Mouse (Mus musculus): Measurements from ENCODE around the gene Tbx19. TPM values are rescaled to one million over a fixed set of nuclear protein-coding genes. Genes with fewer than 3 reads are reported as not detected.
A peak's percentile ranks its signal among the peaks of the same experiment; 100 is the strongest.

The Tbx19 gene
- polyA plus RNA-seq, 1 experiment from 2014 or later, result 0.36 TPM

GRCm38 (mm10) chr1:165195396-165195960 is 34.9 kb upstream of the Tbx19 start:
- no peaks in the 10 kb centered on the region for H3K9me3 ChIP-seq (ENCODE audit: control insufficient read depth, low read length)
- 66% methylated on average over 3 of the region's 3 CpGs for WGBS
- no peak overlapping the region for H3K27ac ChIP-seq (replicated peaks; ENCODE audit: low read depth, low read length)
- H3K4me3 ChIP-seq (ENCODE audit: low read depth, low read length), result no peak overlapping the region
- no peaks in the 10 kb centered on the region for H3K36me3 ChIP-seq (ENCODE audit: control insufficient read depth, insufficient read depth, low read length)
- H3K9ac ChIP-seq (ENCODE audit: low read depth, low read length), result no peak overlapping the region
- H3K4me1 ChIP-seq (ENCODE audit: control insufficient read depth, insufficient read depth, low read length), result peaks cover 6% of the 10 kb centered on the region; the same call in 1 of the 2 replicates
- no peak overlapping the region for H3K4me2 ChIP-seq (ENCODE audit: low read depth, low read length)
- DNase-seq (ENCODE audit: low spot score) (no peak), ATAC-seq (ENCODE audit: low read depth) (no peak)
- H3K27me3 ChIP-seq (replicated peaks; ENCODE audit: control insufficient read depth, insufficient read depth, low read length), result no peaks in the 10 kb centered on the region

DNA sequence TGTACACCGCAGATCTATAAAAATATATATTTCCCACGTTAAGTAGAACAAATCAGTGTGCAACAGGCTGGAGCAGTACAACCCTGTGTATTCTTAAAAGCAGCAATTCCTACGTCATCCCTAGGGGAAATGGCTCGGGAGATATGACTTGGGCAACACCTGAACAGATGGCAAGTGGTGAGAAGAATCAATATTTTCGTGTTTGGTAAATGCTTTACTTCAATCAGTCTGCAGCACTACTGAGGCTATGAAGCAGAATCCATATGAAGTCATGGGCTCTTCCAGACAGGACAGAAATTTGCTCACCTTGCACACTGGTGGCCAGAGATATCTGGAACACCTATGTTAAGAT is 34.1 kb upstream of the Tbx19 start:
- H3K4me3 ChIP-seq (ENCODE audit: low read depth, low read length), result peak overlapping the region; percentile 68
- no peaks in the 10 kb centered on the region for H3K27me3 ChIP-seq (replicated peaks; ENCODE audit: control insufficient read depth, insufficient read depth, low read length)
- H3K9me3 ChIP-seq (ENCODE audit: control insufficient read depth, low read length), result no peaks in the 10 kb centered on the region
- peak overlapping the region; percentile 84 for H3K4me2 ChIP-seq (ENCODE audit: low read depth, low read length)
- peak overlapping the region; percentile 67 for H3K9ac ChIP-seq (ENCODE audit: low read depth, low read length)
- peak overlapping the region; percentile 52; the same call in 1 of the 2 replicates for H3K27ac ChIP-seq (replicated peaks; ENCODE audit: low read depth, low read length)
- peaks cover 6% of the 10 kb centered on the region; the same call in 1 of the 2 replicates for H3K4me1 ChIP-seq (ENCODE audit: control insufficient read depth, insufficient read depth, low read length)
- WGBS, result 7% methylated on average over 5 of the region's 5 CpGs
- DNase-seq (ENCODE audit: low spot score), result no peak
- H3K36me3 ChIP-seq (ENCODE audit: control insufficient read depth, insufficient read depth, low read length), result no peaks in the 10 kb centered on the region
- ATAC-seq (ENCODE audit: low read depth), result peak; percentile 45; the same call in 1 of the 2 replicates

DNA sequence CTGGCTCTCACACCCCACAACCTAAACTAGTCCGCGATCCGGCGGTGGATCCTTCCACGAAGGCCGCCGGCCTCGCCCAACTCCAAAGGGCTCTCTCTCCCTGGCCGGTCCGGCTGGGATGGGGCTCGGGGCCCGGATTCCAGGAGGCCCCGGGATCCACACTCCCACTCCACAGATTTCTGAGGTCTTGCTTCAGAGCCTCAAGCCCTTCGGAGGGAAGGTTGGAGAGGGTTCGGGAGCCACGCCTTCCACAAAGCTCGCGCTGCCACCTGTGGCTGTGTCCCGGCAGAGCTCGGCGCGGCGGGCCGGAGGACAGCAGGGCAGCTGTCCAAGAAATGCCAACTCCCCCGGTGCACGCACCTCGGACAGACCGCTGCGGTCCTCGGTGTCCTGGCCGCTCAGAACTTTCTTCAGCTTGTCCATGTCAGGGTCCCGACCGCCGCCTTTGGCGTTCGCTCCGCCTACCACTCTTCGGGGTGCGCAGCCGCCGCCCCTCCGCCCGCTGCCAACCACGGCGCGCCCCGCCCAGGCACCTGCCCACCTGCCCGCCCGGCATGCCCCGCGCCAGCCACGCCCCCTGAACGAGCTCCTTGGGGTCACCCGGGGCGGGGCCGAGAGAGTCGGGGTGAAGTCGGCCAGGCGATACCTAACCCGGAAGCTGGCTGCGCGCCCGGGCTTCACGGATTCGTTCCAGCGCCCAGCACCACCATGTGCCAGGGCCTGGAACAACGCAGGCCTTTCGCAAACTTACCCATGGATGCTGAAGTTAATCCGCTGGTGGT is 33.5 kb upstream of the Tbx19 start, which contains the start of gene Sft2d2:
TSS of gene Sft2d2 (minus strand) at position 559 of the 782 bp plus-strand sequence.
- Histone ChIP-seq H3K9me3 (ENCODE audit: control insufficient read depth, low read length) (no peaks in the 10 kb centered on the region), H3K4me1 (ENCODE audit: control insufficient read depth, insufficient read depth, low read length) (peaks cover 6% of the 10 kb centered on the region; the same call in 1 of the 2 replicates), H3K4me2 (ENCODE audit: low read depth, low read length) (peak within 1 kb of the TSS; percentile 84), H3K27ac (replicated peaks; ENCODE audit: low read depth, low read length) (peak within 1 kb of the TSS; percentile 61), H3K4me3 (ENCODE audit: low read depth, low read length) (peak within 1 kb of the TSS; percentile 68), H3K36me3 (ENCODE audit: control insufficient read depth, insufficient read depth, low read length) (no peaks in the 10 kb centered on the region), H3K27me3 (replicated peaks; ENCODE audit: control insufficient read depth, insufficient read depth, low read length) (no peaks in the 10 kb centered on the region), H3K9ac (ENCODE audit: low read depth, low read length) (peak within 1 kb of the TSS; percentile 67)
- peak; percentile 90 for ATAC-seq (ENCODE audit: low read depth)
- WGBS, result 1% methylated on average over 47 of the region's 69 CpGs
- peak; percentile 94 for DNase-seq (ENCODE audit: low spot score)

DNA sequence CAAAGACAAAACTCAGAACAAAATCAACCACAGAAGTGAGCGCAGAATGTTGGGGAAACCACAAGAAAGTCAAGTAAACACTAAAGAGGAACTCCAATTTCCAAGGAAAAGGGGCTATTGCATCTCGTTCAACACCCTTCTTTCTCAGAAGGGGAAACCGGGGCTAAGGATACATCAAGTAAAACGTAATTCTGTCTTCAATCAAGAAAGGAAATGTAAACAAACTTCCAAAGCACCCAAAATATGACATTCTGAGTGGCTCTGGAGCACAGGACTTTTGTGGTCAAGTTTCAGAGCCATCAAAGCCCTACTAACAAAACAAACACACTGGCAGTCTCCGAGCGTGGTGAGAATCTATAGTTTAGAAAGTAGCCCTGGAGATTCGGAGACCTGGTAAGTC is 32.9 kb upstream of the Tbx19 start:
- peak overlapping the region; percentile 84 for H3K4me2 ChIP-seq (ENCODE audit: low read depth, low read length)
- H3K9me3 ChIP-seq (ENCODE audit: control insufficient read depth, low read length), result no peaks in the 10 kb centered on the region
- DNase-seq (ENCODE audit: low spot score), result no peak
- peak overlapping the region; percentile 68 for H3K4me3 ChIP-seq (ENCODE audit: low read depth, low read length)
- H3K36me3 ChIP-seq (ENCODE audit: control insufficient read depth, insufficient read depth, low read length), result no peaks in the 10 kb centered on the region
- peaks cover 6% of the 10 kb centered on the region; the same call in 1 of the 2 replicates for H3K4me1 ChIP-seq (ENCODE audit: control insufficient read depth, insufficient read depth, low read length)
- peak overlapping the region; percentile 67 for H3K9ac ChIP-seq (ENCODE audit: low read depth, low read length)
- ATAC-seq (ENCODE audit: low read depth), result no peak
- WGBS, result 11% methylated on average over 7 of the region's 7 CpGs
- peak overlapping the region; percentile 61; the same call in 1 of the 2 replicates for H3K27ac ChIP-seq (replicated peaks; ENCODE audit: low read depth, low read length)
- no peaks in the 10 kb centered on the region for H3K27me3 ChIP-seq (replicated peaks; ENCODE audit: control insufficient read depth, insufficient read depth, low read length)

- ATAC-seq (ENCODE audit: low read depth), result no peak
- Histone ChIP-seq H3K27ac (replicated peaks; ENCODE audit: low read depth, low read length) (no peak overlapping the region), H3K4me1 (ENCODE audit: control insufficient read depth, insufficient read depth, low read length) (peaks cover 6% of the 10 kb centered on the region; the same call in 1 of the 2 replicates), H3K9me3 (ENCODE audit: control insufficient read depth, low read length) (no peaks in the 10 kb centered on the region), H3K9ac (ENCODE audit: low read depth, low read length) (peak overlapping the region; percentile 67), H3K4me2 (ENCODE audit: low read depth, low read length) (peak overlapping the region; percentile 84), H3K36me3 (ENCODE audit: control insufficient read depth, insufficient read depth, low read length) (no peaks in the 10 kb centered on the region), H3K27me3 (replicated peaks; ENCODE audit: control insufficient read depth, insufficient read depth, low read length) (no peaks in the 10 kb centered on the region), H3K4me3 (ENCODE audit: low read depth, low read length) (peak overlapping the region; percentile 68; the same call in 1 of the 2 replicates)
- 64% methylated on average over 10 of the region's 10 CpGs for WGBS
- DNase-seq (ENCODE audit: low spot score), result no peak
Measured at GRCm38 (mm10) chr1:165192714-165193264, 32.2 kb upstream of the Tbx19 start.

- Histone ChIP-seq H3K36me3 (ENCODE audit: control insufficient read depth, insufficient read depth, low read length) (no peaks in the 10 kb centered on the region), H3K9ac (ENCODE audit: low read depth, low read length) (no peak overlapping the region), H3K9me3 (ENCODE audit: control insufficient read depth, low read length) (no peaks in the 10 kb centered on the region), H3K4me1 (ENCODE audit: control insufficient read depth, insufficient read depth, low read length) (peaks cover 6% of the 10 kb centered on the region; the same call in 1 of the 2 replicates), H3K27ac (replicated peaks; ENCODE audit: low read depth, low read length) (0 out of 2 replicates have a peak overlapping the region, but pooled peaks have one; percentile 71), H3K4me2 (ENCODE audit: low read depth, low read length) (peak overlapping the region; percentile 84; the same call in 1 of the 2 replicates), H3K4me3 (ENCODE audit: low read depth, low read length) (0 out of 2 replicates have a peak overlapping the region, but pooled peaks have one; percentile 3), H3K27me3 (replicated peaks; ENCODE audit: control insufficient read depth, insufficient read depth, low read length) (no peaks in the 10 kb centered on the region)
- 61% methylated on average over 4 of the region's 4 CpGs for WGBS
- DNase-seq (ENCODE audit: low spot score) (peak; percentile 14), ATAC-seq (ENCODE audit: low read depth) (no peak)
Measured at GRCm38 (mm10) chr1:165192102-165192501, 31.5 kb upstream of the Tbx19 start.

- peaks cover 6% of the 10 kb centered on the region; the same call in 1 of the 2 replicates for H3K4me1 ChIP-seq (ENCODE audit: control insufficient read depth, insufficient read depth, low read length)
- peak; percentile 39 for DNase-seq (ENCODE audit: low spot score)
- peak overlapping the region; percentile 84; the same call in 1 of the 2 replicates for H3K4me2 ChIP-seq (ENCODE audit: low read depth, low read length)
- H3K36me3 ChIP-seq (ENCODE audit: control insufficient read depth, insufficient read depth, low read length), result peaks cover 3% of the 10 kb centered on the region; the same call in 1 of the 2 replicates
- no peak for ATAC-seq (ENCODE audit: low read depth)
- peak overlapping the region; percentile 71; the same call in 1 of the 2 replicates for H3K27ac ChIP-seq (replicated peaks; ENCODE audit: low read depth, low read length)
- 0 out of 2 replicates have a peak overlapping the region, but pooled peaks have one; percentile 3 for H3K4me3 ChIP-seq (ENCODE audit: low read depth, low read length)
- 0 out of 2 replicates have a peak overlapping the region, but pooled peaks have one; percentile 14 for H3K9ac ChIP-seq (ENCODE audit: low read depth, low read length)
- no peaks in the 10 kb centered on the region for H3K27me3 ChIP-seq (replicated peaks; ENCODE audit: control insufficient read depth, insufficient read depth, low read length)
- no peaks in the 10 kb centered on the region for H3K9me3 ChIP-seq (ENCODE audit: control insufficient read depth, low read length)
- 44% methylated on average over 13 of the region's 13 CpGs for WGBS
Measured at GRCm38 (mm10) chr1:165191611-165192010, 31.0 kb upstream of the Tbx19 start.

GRCm38 (mm10) chr1:165190571-165191273 is 30.1 kb upstream of the Tbx19 start:
- no peaks in the 10 kb centered on the region for H3K9me3 ChIP-seq (ENCODE audit: control insufficient read depth, low read length)
- peaks cover 6% of the 10 kb centered on the region; the same call in 1 of the 2 replicates for H3K4me1 ChIP-seq (ENCODE audit: control insufficient read depth, insufficient read depth, low read length)
- H3K4me3 ChIP-seq (ENCODE audit: low read depth, low read length), result no peak overlapping the region
- no peak overlapping the region for H3K4me2 ChIP-seq (ENCODE audit: low read depth, low read length)
- WGBS, result 89% methylated on average over 10 of the region's 10 CpGs
- no peaks in the 10 kb centered on the region for H3K27me3 ChIP-seq (replicated peaks; ENCODE audit: control insufficient read depth, insufficient read depth, low read length)
- no peak for ATAC-seq (ENCODE audit: low read depth)
- DNase-seq (ENCODE audit: low spot score), result no peak
- H3K27ac ChIP-seq (replicated peaks; ENCODE audit: low read depth, low read length), result peak overlapping the region; percentile 71; the same call in 1 of the 2 replicates
- H3K9ac ChIP-seq (ENCODE audit: low read depth, low read length), result no peak overlapping the region
- H3K36me3 ChIP-seq (ENCODE audit: control insufficient read depth, insufficient read depth, low read length), result peaks cover 7% of the 10 kb centered on the region; the same call in 1 of the 2 replicates

Measured in embryonic facial prominence, embryonic 14.5 days (tissue).